Mouse (Mus musculus): ENCODE data around the gene Rab31. TPM values are rescaled to one million over a fixed set of nuclear protein-coding genes. Genes with fewer than 3 reads are reported as not detected.

Rab31 gene
- polyA plus RNA-seq, 1 experiment, result 32.1 TPM

DNA sequence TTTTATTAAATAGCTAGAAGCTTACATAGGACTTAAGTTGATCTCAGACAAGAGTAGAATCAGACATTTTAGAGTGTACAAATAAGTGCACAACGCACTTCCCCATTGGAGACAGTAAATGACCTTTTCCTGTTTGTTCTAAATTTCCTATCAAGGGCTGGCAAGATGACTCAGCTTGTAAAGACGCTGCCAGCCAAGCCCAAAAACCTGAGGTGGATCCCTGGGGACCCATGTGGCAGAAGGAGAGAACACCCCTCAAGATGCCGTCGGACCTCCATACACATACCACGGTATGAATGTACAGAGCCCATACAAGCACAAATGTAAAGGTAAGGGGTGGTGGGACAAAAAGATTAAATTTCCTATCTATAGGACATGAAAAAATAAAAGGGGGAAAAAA lies 35.4 kb downstream of the Rab31 start:
- Histone ChIP-seq H3K4me3 (ENCODE audit: control insufficient read depth, low read depth, low read length) (no peak overlapping the region), H3K4me1 (ENCODE audit: control insufficient read depth, insufficient read depth, low read length) (no peaks in the 10 kb centered on the region; the same call in 1 of the 2 replicates), H3K27ac (ENCODE audit: control insufficient read depth, insufficient read depth, low read depth, low read length) (no peak overlapping the region), H3K36me3 (ENCODE audit: control insufficient read depth, insufficient read depth, low read length) (no peaks in the 10 kb centered on the region), H3K27me3 (ENCODE audit: control insufficient read depth, insufficient read depth, low read length) (no peaks in the 10 kb centered on the region)
- TF ChIP-seq CTCF (IDR thresholded peaks at IDR 0.05; ENCODE audit: control insufficient read depth, insufficient read depth, insufficient replicate concordance, low read depth, low read length) (no peak), POLR2A (IDR thresholded peaks at IDR 0.05; ENCODE audit: control insufficient read depth, low read depth, low read length) (no peak)

DNA sequence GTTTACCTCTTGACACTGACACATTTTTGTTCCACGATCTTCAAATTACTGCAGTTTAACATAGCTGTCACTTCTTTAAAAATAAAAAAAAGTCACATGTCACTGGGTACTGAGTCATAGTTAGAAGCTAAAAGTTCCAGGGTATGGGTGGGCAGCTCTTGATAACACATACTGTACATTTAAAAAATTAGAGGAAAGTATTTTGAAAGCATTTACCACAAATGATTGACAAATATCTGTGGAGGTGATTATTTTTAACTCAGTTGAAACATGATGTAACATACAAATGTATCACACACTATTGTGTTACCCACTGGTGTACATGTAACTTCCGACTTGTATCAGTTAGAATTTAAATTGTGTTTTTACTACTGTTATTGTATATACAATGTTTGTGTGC lies 37.5 kb downstream of the Rab31 start:
- H3K4me3 ChIP-seq (ENCODE audit: control insufficient read depth, low read depth, low read length), result no peak overlapping the region
- TF ChIP-seq POLR2A (IDR thresholded peaks at IDR 0.05; ENCODE audit: control insufficient read depth, low read depth, low read length) (no peak), CTCF (IDR thresholded peaks at IDR 0.05; ENCODE audit: control insufficient read depth, insufficient read depth, insufficient replicate concordance, low read depth, low read length) (no peak)
- H3K4me1 ChIP-seq (ENCODE audit: control insufficient read depth, insufficient read depth, low read length), result no peaks in the 10 kb centered on the region; the same call in 1 of the 2 replicates
- H3K27ac ChIP-seq (ENCODE audit: control insufficient read depth, insufficient read depth, low read depth, low read length), result no peak overlapping the region
- H3K27me3 ChIP-seq (ENCODE audit: control insufficient read depth, insufficient read depth, low read length), result no peaks in the 10 kb centered on the region
- H3K36me3 ChIP-seq (ENCODE audit: control insufficient read depth, insufficient read depth, low read length), result no peaks in the 10 kb centered on the region

DNA sequence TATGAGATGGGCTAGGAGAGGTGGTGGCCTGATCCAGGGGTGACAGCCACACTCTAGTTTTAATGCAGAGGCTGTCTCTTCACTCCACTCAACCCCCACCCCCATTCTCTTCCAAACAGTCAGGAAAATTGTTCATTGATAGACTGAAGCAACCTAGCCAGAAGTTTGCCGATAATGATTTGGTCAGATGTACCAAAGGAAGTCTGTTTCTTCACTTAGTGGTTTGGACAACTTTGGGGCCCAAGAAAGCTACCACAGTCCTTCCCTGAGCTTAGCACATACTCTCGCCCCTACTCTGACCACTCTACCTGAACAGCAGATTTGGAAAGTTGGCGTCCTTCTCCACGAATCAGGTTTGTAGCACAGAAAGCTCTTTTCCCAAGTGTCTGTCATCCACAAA lies 39.9 kb downstream of the Rab31 start:
- H3K4me3 ChIP-seq (ENCODE audit: control insufficient read depth, low read depth, low read length), result no peak overlapping the region
- no peaks in the 10 kb centered on the region for H3K4me1 ChIP-seq (ENCODE audit: control insufficient read depth, insufficient read depth, low read length)
- H3K27me3 ChIP-seq (ENCODE audit: control insufficient read depth, insufficient read depth, low read length), result no peaks in the 10 kb centered on the region
- TF ChIP-seq POLR2A (IDR thresholded peaks at IDR 0.05; ENCODE audit: control insufficient read depth, low read depth, low read length) (no peak), CTCF (IDR thresholded peaks at IDR 0.05; ENCODE audit: control insufficient read depth, insufficient read depth, insufficient replicate concordance, low read depth, low read length) (no peak)
- H3K27ac ChIP-seq (ENCODE audit: control insufficient read depth, insufficient read depth, low read depth, low read length), result no peak overlapping the region
- H3K36me3 ChIP-seq (ENCODE audit: control insufficient read depth, insufficient read depth, low read length), result no peaks in the 10 kb centered on the region

DNA sequence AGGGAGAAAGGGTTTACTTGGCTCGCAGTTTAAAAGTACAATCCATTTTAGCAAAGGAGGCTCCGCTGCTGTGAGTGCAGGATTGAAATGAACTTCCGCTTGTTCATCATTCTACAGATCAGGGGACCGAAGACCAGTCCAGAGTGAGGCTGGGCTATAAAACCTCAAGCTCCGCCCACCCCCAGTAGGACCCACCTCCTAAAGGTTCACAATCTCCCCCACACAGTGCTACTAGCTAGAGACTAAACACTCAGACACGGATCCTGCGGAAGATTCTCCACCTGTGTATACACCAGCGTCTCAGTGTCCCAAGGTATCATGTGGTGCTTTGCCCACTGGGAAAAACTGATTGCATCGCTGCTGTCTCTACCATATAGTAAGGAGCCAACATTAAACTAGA lies 40.8 kb downstream of the Rab31 start:
- Histone ChIP-seq H3K4me3 (ENCODE audit: control insufficient read depth, low read depth, low read length) (no peak overlapping the region), H3K27me3 (ENCODE audit: control insufficient read depth, insufficient read depth, low read length) (no peaks in the 10 kb centered on the region), H3K4me1 (ENCODE audit: control insufficient read depth, insufficient read depth, low read length) (peaks cover under 1% of the 10 kb centered on the region; the same call in 1 of the 2 replicates), H3K36me3 (ENCODE audit: control insufficient read depth, insufficient read depth, low read length) (no peaks in the 10 kb centered on the region), H3K27ac (ENCODE audit: control insufficient read depth, insufficient read depth, low read depth, low read length) (no peak overlapping the region)
- TF ChIP-seq CTCF (IDR thresholded peaks at IDR 0.05; ENCODE audit: control insufficient read depth, insufficient read depth, insufficient replicate concordance, low read depth, low read length) (no peak), POLR2A (IDR thresholded peaks at IDR 0.05; ENCODE audit: control insufficient read depth, low read depth, low read length) (no peak)

DNA sequence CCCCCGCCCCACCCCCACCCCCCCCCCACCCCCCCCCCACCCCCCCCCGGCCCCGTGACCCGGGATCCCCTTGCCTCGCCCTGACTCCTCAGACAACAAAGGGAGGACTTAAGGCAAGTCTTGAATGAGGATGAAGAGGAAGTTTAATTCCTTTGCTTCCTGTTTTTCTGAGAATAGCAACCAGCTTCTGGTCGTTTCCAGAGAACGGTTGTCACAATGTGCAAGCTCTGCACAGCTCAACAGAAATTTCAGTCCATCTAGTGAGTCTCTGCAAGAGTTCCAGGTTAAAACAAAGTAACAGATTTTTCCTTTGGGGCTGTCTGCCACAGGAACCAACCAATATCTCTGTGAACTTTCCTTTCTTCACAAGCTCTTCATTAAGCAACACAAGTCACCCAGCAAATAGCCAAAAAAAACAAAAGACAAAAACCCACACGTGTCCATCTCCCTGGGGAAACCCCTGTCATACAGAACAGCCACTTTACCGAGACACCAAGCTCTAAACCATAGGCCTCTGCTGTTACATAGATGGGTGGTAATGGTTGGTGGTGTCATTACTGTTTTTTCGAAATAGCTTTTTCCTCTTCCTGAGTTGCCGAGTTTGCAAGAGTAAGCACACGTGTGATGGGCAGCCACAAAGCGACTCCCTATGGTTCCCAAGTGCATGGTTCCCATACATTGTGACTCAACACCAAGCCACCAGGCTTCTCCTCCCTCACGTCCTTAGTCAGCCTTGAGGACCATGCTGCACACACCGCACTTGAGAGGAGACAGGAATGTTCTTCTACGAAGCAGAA lies 42.4 kb downstream of the Rab31 start:
- Histone ChIP-seq H3K4me3 (ENCODE audit: control insufficient read depth, low read depth, low read length) (no peak overlapping the region), H3K27me3 (ENCODE audit: control insufficient read depth, insufficient read depth, low read length) (no peaks in the 10 kb centered on the region), H3K4me1 (ENCODE audit: control insufficient read depth, insufficient read depth, low read length) (peaks cover 8% of the 10 kb centered on the region), H3K36me3 (ENCODE audit: control insufficient read depth, insufficient read depth, low read length) (no peaks in the 10 kb centered on the region), H3K27ac (ENCODE audit: control insufficient read depth, insufficient read depth, low read depth, low read length) (no peak overlapping the region; the same call in 1 of the 2 replicates)
- TF ChIP-seq CTCF (IDR thresholded peaks at IDR 0.05; ENCODE audit: control insufficient read depth, insufficient read depth, insufficient replicate concordance, low read depth, low read length), result no peak
- no peak for TF ChIP-seq POLR2A (IDR thresholded peaks at IDR 0.05; ENCODE audit: control insufficient read depth, low read depth, low read length)

DNA sequence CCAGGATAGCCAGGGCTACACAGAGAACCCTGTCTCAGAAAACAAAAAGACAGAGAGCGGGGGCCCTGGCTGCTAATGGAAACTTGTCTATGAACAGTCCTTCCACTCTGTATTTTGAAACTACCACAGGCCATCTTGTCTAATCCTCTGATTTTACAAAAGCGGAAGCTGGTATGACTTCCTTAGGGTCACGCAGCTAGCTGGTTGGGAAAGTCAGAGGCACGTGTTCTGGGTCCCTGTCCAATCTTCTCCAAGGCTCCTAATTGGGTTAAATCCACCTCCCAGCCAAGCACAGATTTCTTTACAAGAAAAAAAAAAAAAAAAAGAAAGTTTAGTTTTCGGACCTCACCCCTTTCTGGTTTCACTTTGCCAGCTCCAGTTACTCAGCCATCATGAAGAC lies 45.8 kb downstream of the Rab31 start:
- Histone ChIP-seq H3K27ac (ENCODE audit: control insufficient read depth, insufficient read depth, low read depth, low read length) (peak overlapping the region; percentile 33), H3K4me3 (ENCODE audit: control insufficient read depth, low read depth, low read length) (no peak overlapping the region), H3K4me1 (ENCODE audit: control insufficient read depth, insufficient read depth, low read length) (peaks cover 17% of the 10 kb centered on the region), H3K27me3 (ENCODE audit: control insufficient read depth, insufficient read depth, low read length) (no peaks in the 10 kb centered on the region), H3K36me3 (ENCODE audit: control insufficient read depth, insufficient read depth, low read length) (no peaks in the 10 kb centered on the region)
- TF ChIP-seq CTCF (IDR thresholded peaks at IDR 0.05; ENCODE audit: control insufficient read depth, insufficient read depth, insufficient replicate concordance, low read depth, low read length) (no peak), POLR2A (IDR thresholded peaks at IDR 0.05; ENCODE audit: control insufficient read depth, low read depth, low read length) (no peak)

DNA sequence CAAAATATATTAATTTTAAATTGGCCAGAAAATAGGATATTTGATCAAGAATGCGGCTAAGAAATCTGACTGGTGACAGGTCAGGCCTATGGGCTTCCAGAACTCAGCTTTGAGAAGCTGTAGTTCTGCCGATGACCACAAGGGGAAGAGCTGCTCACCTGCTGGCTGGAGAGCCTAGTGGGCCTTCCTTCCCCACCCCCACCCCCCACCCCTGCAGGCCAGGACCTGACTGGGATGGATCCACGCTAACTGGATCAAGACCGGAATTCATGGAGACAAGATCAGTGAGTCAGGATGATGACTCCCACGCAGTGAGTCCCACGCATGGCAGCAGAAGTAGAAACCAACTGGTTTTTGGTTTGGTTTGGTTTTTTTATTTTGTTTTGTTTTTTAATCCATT lies 46.3 kb downstream of the Rab31 start:
- H3K27ac ChIP-seq (ENCODE audit: control insufficient read depth, insufficient read depth, low read depth, low read length), result no peak overlapping the region; the same call in 1 of the 2 replicates
- no peak for TF ChIP-seq POLR2A (IDR thresholded peaks at IDR 0.05; ENCODE audit: control insufficient read depth, low read depth, low read length)
- TF ChIP-seq CTCF (IDR thresholded peaks at IDR 0.05; ENCODE audit: control insufficient read depth, insufficient read depth, insufficient replicate concordance, low read depth, low read length), result peak; percentile 67; the same call in 1 of the 2 replicates
- H3K4me3 ChIP-seq (ENCODE audit: control insufficient read depth, low read depth, low read length), result no peak overlapping the region
- H3K27me3 ChIP-seq (ENCODE audit: control insufficient read depth, insufficient read depth, low read length), result no peaks in the 10 kb centered on the region
- H3K36me3 ChIP-seq (ENCODE audit: control insufficient read depth, insufficient read depth, low read length), result no peaks in the 10 kb centered on the region
- H3K4me1 ChIP-seq (ENCODE audit: control insufficient read depth, insufficient read depth, low read length), result peaks cover 17% of the 10 kb centered on the region
